Mouse (Mus musculus): ENCODE data around the gene Ercc2.
A peak's percentile ranks its signal among the peaks of the same experiment; 100 is the strongest.

Gene Ercc2

DNA sequence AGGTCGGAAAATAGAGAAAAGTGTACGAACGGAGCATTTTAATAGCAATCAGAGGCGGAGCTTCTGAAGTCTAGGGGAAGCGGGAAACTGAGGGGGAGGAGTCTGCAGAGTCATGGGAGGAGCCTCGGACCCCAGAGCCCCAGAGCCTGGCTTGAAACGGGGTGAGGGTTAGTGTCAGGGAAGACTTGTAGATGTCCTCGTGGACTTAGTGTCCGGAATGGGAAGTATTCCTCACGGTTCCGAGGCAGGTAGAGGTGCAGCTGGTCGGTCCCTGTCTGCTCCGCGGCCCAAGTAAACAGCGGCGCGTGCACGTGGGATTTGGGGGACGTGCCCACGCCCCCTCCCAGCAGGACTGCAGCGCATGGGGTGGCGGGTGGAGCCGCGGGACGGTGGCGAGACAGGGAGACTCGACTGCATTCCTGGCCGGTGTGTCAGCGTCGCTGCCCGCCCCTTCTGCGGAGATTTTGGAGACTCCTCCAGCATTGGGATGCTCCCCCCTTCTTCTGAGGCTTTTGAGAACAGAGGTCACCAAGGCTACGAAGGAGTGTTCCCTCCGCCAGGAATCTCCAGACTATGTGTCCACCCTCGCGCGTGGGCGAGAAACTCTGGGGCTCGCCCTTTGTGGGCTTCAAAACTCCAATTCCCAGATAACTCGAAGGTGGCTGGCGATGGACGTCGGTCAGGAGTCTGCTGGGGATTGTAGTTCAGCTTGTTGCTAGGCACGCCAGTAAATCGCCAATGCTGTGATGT is 21.7 kb upstream of the Ercc2 start:
- peak; percentile 85 for DNase-seq (ENCODE audit: low read depth)

DNA sequence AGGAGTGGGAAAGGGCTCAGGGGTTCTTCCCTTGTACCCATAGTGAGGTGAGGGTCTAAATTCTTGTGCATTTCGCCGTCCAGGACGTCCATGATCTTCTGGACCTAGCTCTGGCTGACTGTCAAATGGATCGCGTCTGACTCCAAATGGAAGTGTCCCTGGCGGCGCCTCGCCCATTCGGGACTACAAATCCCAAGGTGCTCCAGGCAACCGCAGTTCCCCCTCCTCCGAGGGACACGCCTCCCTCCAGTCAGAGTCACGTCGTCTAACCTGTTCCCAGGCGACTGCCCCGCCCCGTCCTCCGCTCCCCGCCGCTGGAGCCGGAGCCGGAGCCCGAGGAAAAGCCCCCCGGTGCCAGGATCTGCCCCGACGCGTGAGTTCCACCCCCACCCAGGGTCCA is 20.9 kb upstream of the Ercc2 start:
- peak; percentile 95 for DNase-seq (ENCODE audit: low read depth)

DNA sequence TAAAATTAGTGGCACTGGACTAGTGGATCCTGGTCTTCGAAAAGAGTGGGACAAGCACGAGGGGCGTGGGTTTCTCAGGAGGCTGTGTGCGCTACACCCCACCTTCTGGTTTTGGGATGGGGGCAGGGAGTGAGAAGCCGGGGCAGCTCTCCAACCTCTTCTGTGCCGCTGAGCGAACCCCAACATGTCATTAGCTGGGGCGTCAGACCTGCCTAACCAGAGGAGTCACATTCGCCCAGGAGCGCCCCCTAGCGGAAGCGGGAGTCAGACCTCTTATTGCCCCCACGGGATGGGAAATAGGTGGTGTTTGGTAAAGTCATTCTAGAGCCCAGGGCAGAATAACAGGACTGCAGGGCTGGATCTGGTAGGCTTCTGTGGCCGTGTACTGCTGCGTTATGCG is 20.1 kb upstream of the Ercc2 start:
- peak; percentile 91 for DNase-seq (ENCODE audit: low read depth)

DNA sequence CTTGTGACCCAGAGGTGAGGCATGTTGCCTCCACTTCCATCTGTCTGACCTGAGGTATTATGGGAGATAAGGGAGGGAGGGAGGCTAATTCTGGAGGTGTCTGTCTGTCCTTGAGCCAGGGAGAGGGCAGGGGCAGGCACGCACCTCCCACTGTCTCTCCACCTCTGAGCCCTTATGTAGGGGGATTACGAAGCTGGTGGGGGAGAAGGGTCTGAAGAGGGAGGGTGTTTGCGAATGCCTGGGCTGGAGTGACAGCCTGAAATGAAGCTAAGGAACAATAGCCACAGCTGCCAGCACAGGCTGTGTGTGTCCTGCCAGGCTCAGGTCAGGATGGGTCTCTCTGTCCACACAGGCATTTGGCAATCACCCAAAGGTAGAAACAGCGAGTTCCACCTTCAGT is 19.5 kb upstream of the Ercc2 start:
- no peak for DNase-seq (ENCODE audit: low read depth)

- DNase-seq (ENCODE audit: low read depth) = peak; percentile 77
Measured at GRCm38 (mm10) chr7:19363881-19364280, 17.9 kb upstream of the Ercc2 start.

- no peak for DNase-seq (ENCODE audit: low read depth)
Measured at GRCm38 (mm10) chr7:19365376-19365775, 16.4 kb upstream of the Ercc2 start.

GRCm38 (mm10) chr7:19368380-19368779 is 13.4 kb upstream of the Ercc2 start:
- DNase-seq (ENCODE audit: low read depth) = peak; percentile 17

DNA sequence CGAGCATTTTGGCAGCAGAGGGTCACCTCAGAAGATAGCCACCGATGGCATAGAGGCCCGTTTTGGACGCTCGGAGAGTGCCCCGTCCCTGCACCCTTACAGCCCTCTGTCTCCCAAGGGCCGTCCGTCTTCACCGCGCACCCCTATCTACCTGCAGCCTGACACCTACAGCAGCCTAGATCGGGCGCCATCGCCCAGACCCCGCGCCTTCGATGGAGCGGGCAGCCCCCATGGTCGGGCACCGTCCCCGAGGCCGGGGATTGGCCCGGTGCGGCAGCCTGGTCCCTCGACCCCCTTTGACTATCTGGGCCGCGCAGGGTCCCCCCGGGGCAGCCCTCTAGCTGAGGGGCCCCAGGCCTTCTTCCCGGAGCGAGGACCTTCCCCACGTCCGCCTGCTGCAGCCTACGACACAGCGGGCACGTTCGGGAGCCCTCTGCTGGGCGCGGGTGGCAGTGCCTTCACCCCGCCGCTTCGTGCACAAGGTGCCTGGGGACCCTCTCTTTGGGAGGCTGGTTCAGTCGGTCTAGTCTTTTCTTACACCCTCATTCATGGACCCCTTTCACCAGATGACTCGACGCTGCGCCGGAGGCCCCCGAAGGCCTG is 11.9 kb upstream of the Ercc2 start:
- no peak for DNase-seq (ENCODE audit: low read depth)

DNA sequence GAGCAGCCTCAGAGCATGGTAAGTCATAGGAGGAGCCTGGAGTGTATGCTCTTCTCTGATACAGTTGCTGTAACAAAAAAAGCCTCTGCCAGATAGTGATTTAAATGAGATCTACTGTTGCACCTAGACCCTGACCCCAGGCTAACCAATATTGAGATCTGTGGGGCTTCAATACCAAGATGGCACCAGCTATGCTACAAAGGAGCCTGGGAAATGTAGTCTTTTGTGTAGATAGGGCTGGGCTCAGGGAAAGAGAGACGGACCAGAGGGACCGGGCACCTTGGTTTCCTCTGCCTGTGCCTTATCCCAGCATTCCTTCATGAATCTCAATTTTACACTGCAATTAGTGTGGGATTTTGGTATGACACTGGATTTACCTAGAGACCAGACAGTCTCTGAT is 8.4 kb upstream of the Ercc2 start:
- DNase-seq (ENCODE audit: low read depth) = no peak

- no peak for DNase-seq (ENCODE audit: low read depth)
Measured at GRCm38 (mm10) chr7:19375368-19375767, 6.4 kb upstream of the Ercc2 start.

DNA sequence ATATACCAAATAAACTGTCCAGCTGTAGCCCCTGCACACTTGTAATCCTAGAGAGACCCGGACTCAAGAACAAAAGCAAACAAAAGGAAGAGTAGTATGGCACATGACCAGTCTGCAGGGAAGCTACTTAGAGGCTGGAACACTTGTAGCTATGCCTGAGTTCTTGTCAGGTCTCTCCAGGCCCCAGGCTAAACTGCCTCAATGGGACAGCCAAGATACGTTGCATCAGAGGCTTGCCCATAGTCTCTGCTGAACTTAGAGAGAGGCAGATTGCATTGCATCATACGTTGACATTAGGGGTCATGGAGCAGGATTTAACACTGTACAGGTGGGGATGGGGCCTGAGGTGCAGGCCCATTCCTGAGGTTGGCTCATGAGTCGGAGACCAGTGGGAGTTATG is 5.8 kb upstream of the Ercc2 start:
- no peak for DNase-seq (ENCODE audit: low read depth)

DNA sequence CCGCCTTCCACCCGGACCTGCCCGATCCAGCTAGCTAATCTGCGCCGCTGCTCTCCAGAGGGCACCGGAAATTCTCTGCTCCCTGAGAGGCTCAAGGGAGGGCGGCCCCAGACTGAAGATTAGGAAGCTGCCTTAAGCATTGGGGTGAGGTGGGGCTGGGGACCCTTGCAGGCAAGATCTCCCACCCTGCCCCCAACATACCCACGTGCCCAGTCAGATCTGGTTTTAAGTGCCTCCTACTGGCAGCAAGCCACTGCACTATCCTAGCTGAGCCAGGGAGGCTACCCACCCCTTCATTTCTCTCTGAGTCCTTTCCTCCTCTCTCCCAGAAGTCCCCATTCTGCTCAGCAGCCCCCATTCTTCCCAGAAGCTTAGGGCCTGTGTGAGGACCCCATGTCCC is 3.8 kb upstream of the Ercc2 start:
- no peak for DNase-seq (ENCODE audit: low read depth)

DNA sequence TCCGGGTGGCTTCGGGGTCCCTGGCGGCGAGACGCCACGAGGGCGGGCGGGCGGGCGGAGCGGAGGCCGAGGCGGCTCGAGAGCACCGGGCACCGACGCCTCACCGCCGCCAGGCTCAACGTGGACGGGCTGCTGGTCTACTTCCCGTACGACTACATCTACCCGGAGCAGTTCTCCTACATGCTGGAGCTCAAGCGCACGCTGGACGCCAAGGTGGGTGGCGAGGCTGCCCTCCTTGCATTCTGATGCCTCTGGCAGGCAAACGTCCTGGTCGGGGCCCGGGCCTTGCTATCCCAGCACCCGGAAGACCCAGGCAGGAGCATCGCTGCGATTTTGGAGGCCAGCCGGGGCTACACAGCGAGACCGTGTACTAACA is 344 bp downstream of the Ercc2 start:
- no peak for DNase-seq (ENCODE audit: low read depth)

DNA sequence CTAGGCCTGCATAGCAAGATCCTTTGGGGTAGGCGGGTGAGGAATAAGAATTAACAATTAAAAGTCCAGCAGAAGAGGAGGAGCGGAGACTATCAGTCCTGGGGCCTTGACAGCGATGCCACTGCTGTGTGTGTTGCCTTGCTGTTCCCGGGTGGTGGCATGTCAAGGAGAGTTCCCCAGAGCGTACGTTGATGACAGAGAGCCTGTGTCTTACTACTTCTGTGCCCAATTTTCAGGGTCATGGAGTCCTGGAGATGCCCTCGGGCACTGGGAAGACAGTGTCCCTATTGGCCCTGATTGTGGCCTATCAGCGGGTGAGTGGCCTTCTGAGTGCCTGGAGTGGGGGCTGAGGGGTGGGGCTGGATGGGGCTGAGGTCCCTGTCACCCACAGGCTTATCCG is 1.9 kb downstream of the Ercc2 start:
- no peak for DNase-seq (ENCODE audit: low read depth)

GRCm38 (mm10) chr7:19388699-19389413 is 7.0 kb downstream of the Ercc2 start:
- DNase-seq (ENCODE audit: low read depth) = no peak

DNA sequence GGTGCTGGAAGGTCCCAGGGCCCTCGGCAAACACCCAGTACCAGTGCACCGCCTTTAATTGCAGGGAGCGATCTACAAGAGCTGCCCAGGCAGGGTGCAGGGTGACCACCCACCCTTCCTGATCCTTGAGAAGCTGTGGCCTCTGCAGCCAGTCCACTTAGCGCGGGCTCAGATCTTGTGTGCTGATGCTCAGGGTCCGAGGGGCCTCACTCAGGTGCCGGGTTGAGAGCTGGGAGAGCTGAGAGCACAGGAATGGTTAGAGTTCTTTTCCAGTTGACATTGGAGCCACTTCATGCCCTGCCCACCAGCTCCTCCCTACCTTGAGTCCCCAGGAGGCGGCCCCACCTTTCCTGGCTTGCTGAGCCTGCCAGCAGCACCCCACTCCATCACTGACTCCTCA is 12.7 kb downstream of the Ercc2 start:
- no peak for DNase-seq (ENCODE audit: low read depth)

DNA sequence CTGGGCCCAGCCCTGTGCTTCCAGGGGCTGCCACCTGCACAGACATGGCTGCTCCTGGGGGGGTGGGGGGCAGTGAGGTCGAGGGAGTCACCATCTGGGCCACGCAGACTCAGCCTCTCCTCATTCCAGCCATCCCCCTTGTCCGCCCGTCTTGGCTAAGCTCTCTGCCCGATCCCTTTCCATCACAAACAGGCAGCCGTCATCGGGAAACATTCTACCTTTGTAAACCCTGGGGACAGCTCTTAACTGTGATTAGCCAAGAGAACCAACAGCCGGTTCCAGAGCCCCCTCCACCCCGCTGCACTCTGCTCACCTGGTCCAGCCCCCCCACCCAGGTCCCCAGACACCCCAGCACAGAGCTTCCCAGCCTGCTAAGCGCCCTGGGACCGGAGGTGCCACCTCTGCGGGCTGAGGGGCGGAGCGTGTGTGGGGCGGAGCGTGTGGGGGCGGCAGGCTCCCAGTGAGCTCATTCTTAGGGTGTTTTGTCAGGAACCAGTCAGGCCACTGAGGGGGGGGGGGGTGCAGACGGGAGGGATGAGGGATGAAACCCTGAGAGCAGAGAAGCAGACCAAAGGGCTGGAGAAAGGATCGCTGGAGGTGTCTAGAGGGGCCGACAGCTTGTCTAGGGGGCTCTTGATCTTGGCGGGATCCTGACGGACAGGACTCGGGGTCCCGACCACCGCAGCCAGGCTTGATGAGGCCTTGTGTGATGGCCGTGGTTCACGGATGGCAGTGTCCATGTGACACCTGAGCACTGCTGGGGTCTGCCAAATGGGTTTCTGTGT is 17.9 kb downstream of the Ercc2 start:
- peak; percentile 87 for DNase-seq (ENCODE audit: low read depth)

DNA sequence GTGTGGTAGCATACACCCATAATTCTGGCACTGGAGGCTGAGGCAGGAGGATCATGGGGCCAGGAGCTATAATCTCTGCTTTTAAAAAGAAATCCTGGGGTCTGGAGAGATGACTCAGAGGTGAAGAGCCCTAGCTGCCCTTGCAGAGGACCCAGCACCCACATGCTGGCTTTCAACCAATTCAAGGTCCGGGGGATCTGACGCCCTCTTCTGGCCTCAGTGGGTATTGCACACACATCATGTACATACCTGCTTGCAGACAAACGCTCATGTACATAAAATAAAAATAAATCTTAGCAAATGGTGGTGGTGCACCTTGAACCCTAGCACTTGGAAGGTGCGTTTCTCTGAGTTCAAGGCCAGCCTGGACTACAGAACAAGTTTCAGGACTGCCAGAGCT is 19.1 kb downstream of the Ercc2 start:
- no peak for DNase-seq (ENCODE audit: low read depth)

DNA sequence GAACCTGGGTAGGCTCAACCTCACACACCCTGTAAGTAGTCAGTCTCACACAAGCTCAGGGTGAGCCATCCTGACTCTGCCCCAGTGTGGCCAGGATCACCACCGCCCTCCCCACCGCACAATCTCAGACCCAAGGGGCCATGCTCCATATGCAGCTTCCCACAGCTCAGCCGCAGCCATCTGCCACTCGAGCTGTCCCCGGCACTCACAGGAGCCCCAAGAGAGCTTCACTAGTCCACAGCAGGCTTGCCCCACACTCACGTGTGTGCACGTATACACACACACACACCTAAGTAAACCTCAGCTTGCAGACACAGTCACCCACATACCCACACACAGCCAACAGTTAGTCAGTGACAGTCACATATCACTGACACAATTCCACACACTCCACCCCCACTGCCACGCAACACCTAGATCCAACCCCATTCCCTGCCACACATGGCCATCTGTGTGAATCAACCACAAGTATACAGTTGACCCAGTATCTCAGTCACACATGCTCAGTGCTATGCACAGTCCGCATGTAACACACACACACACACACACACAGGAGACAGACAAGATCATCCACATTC is 20.8 kb downstream of the Ercc2 start:
- DNase-seq (ENCODE audit: low read depth) = no peak

DNA sequence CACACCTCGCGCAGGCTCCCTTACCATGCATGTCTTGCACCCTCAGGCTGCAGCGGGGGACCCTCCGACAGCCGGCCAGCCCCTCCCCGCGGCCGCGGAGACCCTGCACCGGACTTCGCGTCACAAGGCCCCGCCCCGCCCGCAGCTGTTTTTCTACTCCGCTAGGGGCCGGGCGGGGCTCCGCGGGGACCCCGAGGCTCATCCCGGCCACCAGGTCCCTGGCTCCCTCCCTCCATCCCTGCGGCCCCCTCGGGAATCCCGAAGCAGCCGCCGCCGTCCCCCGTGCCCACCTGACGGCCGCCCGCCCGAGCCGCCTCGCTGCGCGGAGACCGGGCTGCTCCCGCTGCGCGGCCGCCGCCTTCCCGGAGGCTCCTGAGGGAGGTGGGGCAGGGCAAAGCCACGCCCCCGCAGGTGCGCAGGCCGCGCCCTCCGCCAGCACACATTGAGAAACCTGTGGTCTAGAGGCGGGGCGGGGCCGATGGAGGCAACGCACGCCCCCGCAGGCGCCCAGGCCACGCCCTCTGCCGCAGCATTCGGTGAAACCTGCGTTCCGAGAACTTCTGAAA is 22.0 kb downstream of the Ercc2 start, which contains the start of gene Klc3:
Gene Klc3, minus strand, starts transcription at position 374 of the 566 bp plus-strand sequence.
- DNase-seq (ENCODE audit: low read depth) = no peak

- no peak for DNase-seq (ENCODE audit: low read depth)
Measured at GRCm38 (mm10) chr7:19404476-19404875, 22.7 kb downstream of the Ercc2 start, which contains the start of gene Ckm. Gene Ckm, plus strand, starts transcription at chr7:19404776.

DNA sequence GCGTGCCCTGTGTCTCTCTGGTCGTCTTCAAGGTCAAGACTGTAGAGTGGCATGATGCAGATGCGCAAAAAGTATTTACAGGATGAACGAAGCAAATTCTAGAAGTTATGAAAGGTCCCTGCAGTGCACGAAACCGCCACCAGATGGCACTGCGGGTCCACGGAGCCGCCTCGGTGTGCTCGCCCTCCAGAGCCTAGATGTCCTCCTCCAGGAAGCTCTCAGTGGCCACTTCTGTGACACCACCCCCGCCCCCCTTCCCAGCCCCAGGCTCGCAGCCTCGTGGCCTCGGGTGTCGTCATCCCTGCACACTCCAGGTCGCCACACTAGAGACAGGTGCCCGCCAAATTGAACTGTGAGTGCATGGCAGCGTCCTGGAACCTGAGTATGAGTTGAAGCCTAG is 23.6 kb downstream of the Ercc2 start:
- peak; percentile 89 for DNase-seq (ENCODE audit: low read depth)
